Mouse (Mus musculus) MEL (cell line): ENCODE measurements around the gene Klhl24. TPM values are rescaled to one million over a fixed set of nuclear protein-coding genes. Genes with fewer than 3 reads are reported as not detected.

Source experiments
- DNase-seq: peaks from one replicate; pipeline ENCODE4 v3.0.0; 2011; ENCODE audit warnings: low read depth, low spot score
- H3K27ac ChIP-seq: 2 replicates; pipeline ENCODE4 v1.5.1; 2012; ENCODE audit warnings: low read depth, mild to moderate bottlenecking, control low read depth, low read length, moderate library complexity; ENCODE audit not compliant: control insufficient read depth
- H3K27me3 ChIP-seq, 2 experiments: fragments of 150-350 bp in 1 of 2; sonication (generic) in 1 of 2; 2 replicates each; pipeline ENCODE4 v1.6.1; 2012; ENCODE audit warnings: low read length in 2 of 2, mild to moderate bottlenecking in 2 of 2, improper control_type of control experiment in 1 of 2, moderate library complexity in 1 of 2; ENCODE audit not compliant: insufficient read depth in 2 of 2, control insufficient read depth in 1 of 2
- H3K36me3 ChIP-seq, 2 experiments: 2 replicates each; pipeline ENCODE4 v1.6.1; 2012 to 2014; ENCODE audit warnings: low read length in 2 of 2, improper control_type of control experiment in 1 of 2, inconsistent platforms in 1 of 2, mild to moderate bottlenecking in 1 of 2; ENCODE audit not compliant: insufficient read depth in 2 of 2, control insufficient read depth in 1 of 2
- H3K4me1 ChIP-seq, 2 experiments: fragments of 150-350 bp in 1 of 2; sonication (generic) in 1 of 2; 2 replicates each; pipeline ENCODE4 v1.6.1; 2012; ENCODE audit warnings: low read length in 2 of 2, improper control_type of control experiment in 1 of 2, mild to moderate bottlenecking in 1 of 2; ENCODE audit not compliant: insufficient read depth in 2 of 2, control insufficient read depth in 1 of 2
- H3K4me3 ChIP-seq, 2 experiments: fragments of 150-350 bp in 1 of 2; sonication (generic) in 1 of 2; 2 replicates each; pipeline ENCODE4 v1.5.1; 2012; ENCODE audit warnings: low read depth in 2 of 2, low read length in 2 of 2, mild to moderate bottlenecking in 2 of 2, moderate library complexity in 2 of 2, control low read depth in 1 of 2, improper control_type of control experiment in 1 of 2; ENCODE audit not compliant: control insufficient read depth in 1 of 2, insufficient read depth in 1 of 2
- H3K79me2 ChIP-seq: 2 replicates; pipeline ENCODE4 v1.6.1; 2012; ENCODE audit warnings: mild to moderate bottlenecking, low read length, moderate library complexity; ENCODE audit not compliant: control insufficient read depth, poor library complexity, insufficient read depth
- H3K9ac ChIP-seq: 2 replicates; pipeline ENCODE4 v1.6.1; 2012; ENCODE audit warnings: low read depth, mild to moderate bottlenecking, control low read depth, low read length, moderate library complexity; ENCODE audit not compliant: control insufficient read depth, poor library complexity, severe bottlenecking
- H3K9me3 ChIP-seq: fragments of 150-350 bp; sonication (generic); replicated peaks from 2 replicates; pipeline ENCODE4 v1.6.1; 2012; ENCODE audit warnings: mild to moderate bottlenecking, low read length, improper control_type of control experiment, moderate library complexity; ENCODE audit not compliant: insufficient read depth
- BHLHE40 ChIP-seq: IDR thresholded peaks from 2 replicates; pipeline ENCODE4 v1.6.1; 2012; ENCODE audit warnings: low read depth, mild to moderate bottlenecking, inconsistent platforms, low read length, improper control_type of control experiment, borderline replicate concordance
- EP300 ChIP-seq, 2 experiments: IDR thresholded peaks; 2 replicates each; pipeline ENCODE4 v1.6.1; 2011; ENCODE audit warnings: improper control_type of control experiment in 2 of 2, low read length in 2 of 2, low read depth in 1 of 2, mild to moderate bottlenecking in 1 of 2
- ETS1 ChIP-seq: IDR thresholded peaks from 2 replicates; pipeline ENCODE4 v1.6.1; 2012; ENCODE audit warnings: low read depth, mild to moderate bottlenecking, inconsistent platforms, low read length, improper control_type of control experiment, moderate library complexity
- GATA1 ChIP-seq: IDR thresholded peaks from 2 replicates; pipeline ENCODE4 v1.6.1; 2011; ENCODE audit warnings: low read depth, low read length, improper control_type of control experiment
- HCFC1 ChIP-seq: IDR thresholded peaks from 2 replicates; pipeline ENCODE4 v1.6.1; 2012; ENCODE audit warnings: low read depth, mild to moderate bottlenecking, inconsistent platforms, low read length, improper control_type of control experiment, moderate library complexity
- JUND ChIP-seq: IDR thresholded peaks from 2 replicates; pipeline ENCODE4 v1.6.1; 2011; ENCODE audit warnings: low read depth, mild to moderate bottlenecking, improper control_type of control experiment, low read length
- KAT2A ChIP-seq: conservative IDR thresholded peaks from 2 replicates; pipeline ENCODE4 v1.6.1; 2012; ENCODE audit warnings: low read depth, low read length, improper control_type of control experiment, inconsistent platforms
- MAFK ChIP-seq: IDR thresholded peaks from 2 replicates; pipeline ENCODE4 v1.6.1; 2011; ENCODE audit warnings: low read depth, mild to moderate bottlenecking, low read length, improper control_type of control experiment, borderline replicate concordance
- MAX ChIP-seq: IDR thresholded peaks from 2 replicates; pipeline ENCODE4 v1.6.1; 2011; ENCODE audit warnings: low read length, improper control_type of control experiment
- MAZ ChIP-seq: IDR thresholded peaks from 2 replicates; pipeline ENCODE4 v1.6.1; 2012; ENCODE audit warnings: low read depth, mild to moderate bottlenecking, inconsistent platforms, low read length, improper control_type of control experiment
- MEF2A ChIP-seq: IDR thresholded peaks from 2 replicates; pipeline ENCODE4 v1.6.1; 2014; ENCODE audit warnings: low read depth, mild to moderate bottlenecking, inconsistent platforms, low read length, improper control_type of control experiment; ENCODE audit not compliant: poor library complexity, insufficient replicate concordance, severe bottlenecking; ENCODE audit errors: extremely low read depth
- MYB ChIP-seq: IDR thresholded peaks from 2 replicates; pipeline ENCODE4 v1.6.1; 2011; ENCODE audit warnings: mild to moderate bottlenecking, low read depth, low read length, improper control_type of control experiment
- MYC ChIP-seq: IDR thresholded peaks from 2 replicates; pipeline ENCODE4 v1.6.1; 2011; ENCODE audit warnings: low read depth, mild to moderate bottlenecking, low read length, improper control_type of control experiment, moderate library complexity
- NRF1 ChIP-seq: IDR thresholded peaks from 2 replicates; pipeline ENCODE4 v1.6.1; 2014; ENCODE audit warnings: low read depth, mild to moderate bottlenecking, inconsistent platforms, low read length, improper control_type of control experiment, moderate library complexity; ENCODE audit not compliant: poor library complexity, insufficient read depth, severe bottlenecking
- POLR2A ChIP-seq, 2 experiments: IDR thresholded peaks; 2 replicates each; pipeline ENCODE4 v1.6.1; 2011 to 2012; ENCODE audit warnings: low read length in 2 of 2, mild to moderate bottlenecking in 2 of 2, control low read depth in 1 of 2, improper control_type of control experiment in 1 of 2, low read depth in 1 of 2, moderate library complexity in 1 of 2; ENCODE audit not compliant: control insufficient read depth in 1 of 2, insufficient read depth in 1 of 2, poor library complexity in 1 of 2
- POLR2AphosphoS2 ChIP-seq: IDR thresholded peaks from 2 replicates; pipeline ENCODE4 v1.6.1; 2011; ENCODE audit warnings: low read length, improper control_type of control experiment
- SIN3A ChIP-seq: IDR thresholded peaks from 2 replicates; pipeline ENCODE4 v1.6.1; 2012; ENCODE audit warnings: low read length, improper control_type of control experiment, inconsistent platforms
- TAL1 ChIP-seq: IDR thresholded peaks from 2 replicates; pipeline ENCODE4 v1.6.1; 2012; ENCODE audit warnings: mild to moderate bottlenecking, inconsistent platforms, low read length, moderate library complexity, mixed read lengths
- TBP ChIP-seq: IDR thresholded peaks from 2 replicates; pipeline ENCODE4 v1.8.0; 2011; ENCODE audit warnings: low read depth, low read length, improper control_type of control experiment
- TCF12 ChIP-seq: IDR thresholded peaks from 2 replicates; pipeline ENCODE4 v1.6.1; 2014; ENCODE audit warnings: low read depth, mild to moderate bottlenecking, inconsistent platforms, low read length, improper control_type of control experiment, moderate library complexity
- USF1 ChIP-seq: IDR thresholded peaks from 2 replicates; pipeline ENCODE4 v1.6.1; 2014; ENCODE audit warnings: low read depth, mild to moderate bottlenecking, inconsistent platforms, low read length, improper control_type of control experiment, moderate library complexity
- ZKSCAN1 ChIP-seq: IDR thresholded peaks from 2 replicates; pipeline ENCODE4 v1.6.1; 2012; ENCODE audit warnings: low read depth, mild to moderate bottlenecking, inconsistent platforms, low read length, improper control_type of control experiment, moderate library complexity
- ZNF384 ChIP-seq: IDR thresholded peaks from 2 replicates; pipeline ENCODE4 v1.6.1; 2012; ENCODE audit warnings: low read depth, mild to moderate bottlenecking, inconsistent platforms, low read length, improper control_type of control experiment
- polyA plus RNA-seq, 2 experiments: library from polyadenylated mRNA; stranded (reverse) in 1 of 2; unstranded in 1 of 2; fragments of >175 nt in 1 of 2; fragments of >200 nt in 1 of 2; gene quantifications; 2 replicates each; pipeline versions ENCODE4 v1.2.1 to v1.2.4; 2012; ENCODE audit warnings: low replicate concordance in 2 of 2, low read depth in 1 of 2; ENCODE audit not compliant: insufficient read length in 2 of 2, insufficient read depth in 1 of 2, missing spikeins in 1 of 2
- total RNA-seq: library from RNA; depleted of rRNA; stranded (reverse); fragments of 300-350 nt; gene quantifications from 2 replicates; pipeline ENCODE4 v1.2.3, GENCODE M21; 2012

The Klhl24 gene
- total and polyA plus RNA-seq, 3 experiments, result 1.8 to 2.5 TPM; not detected in 1

DNA sequence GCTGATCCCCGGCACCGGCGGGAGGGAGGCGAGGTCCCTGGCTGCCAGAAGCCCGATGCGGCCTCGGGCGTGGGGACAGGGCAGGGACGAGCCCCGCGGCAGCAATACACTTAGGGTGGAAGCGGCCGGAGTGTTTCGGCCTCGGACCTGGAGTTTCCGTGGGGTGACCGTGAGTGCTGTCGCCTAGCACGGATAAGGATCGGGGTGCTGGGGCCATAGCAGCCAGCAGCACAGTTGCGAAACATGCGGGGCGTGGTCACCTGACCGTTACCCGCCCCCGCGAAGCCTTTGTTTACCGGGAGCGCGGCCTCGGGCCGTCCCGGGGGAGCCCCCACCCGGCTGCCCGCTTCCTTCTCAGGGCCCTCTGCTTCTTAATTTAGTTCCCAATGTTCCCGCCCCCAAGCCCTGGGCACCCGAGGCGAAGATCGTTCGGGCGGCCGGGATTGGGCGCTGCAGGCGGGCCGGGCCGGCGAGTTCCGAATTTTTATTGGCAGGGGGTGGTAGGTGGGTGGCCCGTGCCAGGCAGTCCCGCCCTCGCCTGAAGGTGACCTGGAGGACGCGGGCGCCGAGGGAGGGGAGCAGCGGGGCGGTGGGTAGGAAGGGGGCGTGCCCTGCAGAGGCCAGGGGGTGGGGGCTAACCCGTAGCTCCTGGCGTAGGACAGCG is 501 bp downstream of the Klhl24 start:
- DNase-seq, result peak; percentile 93
- Histone ChIP-seq H3K79me2 (no peaks in the 10 kb centered on the region; the same call in 1 of the 2 replicates), H3K27me3 (no peaks in the 10 kb centered on the region), H3K9me3 (no peaks in the 10 kb centered on the region), H3K27ac (peak overlapping the region; percentile 59), H3K4me3 (peak overlapping the region; percentile 67 to 82), H3K9ac (peak overlapping the region; percentile 73), H3K36me3 (peaks cover 0 to 15% of the 10 kb centered on the region in 2 experiments; a peak in 2 of 4 replicates), H3K4me1 (peaks cover 7 to 8% of the 10 kb centered on the region in 2 experiments)
- TF ChIP-seq ZKSCAN1 (no peak), MAX (no peak), TBP (no peak), HCFC1 (peak; percentile 49), MEF2A (0 out of 2 replicates have a peak, but pooled peaks have one; percentile 44), MAFK (no peak), MAZ (peak; percentile 72), BHLHE40 (0 out of 2 replicates have a peak, but pooled peaks have one; percentile 16), MYB (0 out of 2 replicates have a peak, but pooled peaks have one; percentile 25), TCF12 (no peak), KAT2A (no peak), SIN3A (peak; percentile 73; the same call in 1 of the 2 replicates), POLR2A (IDR thresholded peaks at IDR 0.05; ENCODE audit: control insufficient read depth in 1 of 2, insufficient read depth in 1 of 2, low read depth in 1 of 2, low read length in 2 of 2, poor library complexity in 1 of 2) (peak in 1 of 2 experiments; percentile 38; a peak in 1 of 4 replicates), USF1 (peak; percentile 65)

DNA sequence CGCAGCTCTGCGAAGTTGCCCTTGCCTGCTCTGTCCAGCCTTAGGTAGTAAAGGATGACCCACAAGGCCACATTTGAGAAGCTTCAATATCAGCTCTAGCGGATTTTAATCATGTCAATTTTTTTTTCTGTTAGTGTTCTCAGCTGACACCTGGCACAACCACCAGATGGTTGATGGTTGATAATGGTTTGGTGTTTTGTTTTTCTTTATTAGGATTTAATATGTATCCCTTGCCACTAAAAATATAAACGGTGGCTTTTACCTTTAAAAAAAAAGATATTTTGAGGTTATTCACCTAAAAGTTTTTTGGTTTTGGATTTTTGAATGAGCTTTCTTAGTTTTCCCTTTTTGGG is 1.0 kb downstream of the Klhl24 start:
- Histone ChIP-seq H3K9ac (peak overlapping the region; percentile 62), H3K9me3 (no peaks in the 10 kb centered on the region), H3K4me1 (peaks cover 7 to 8% of the 10 kb centered on the region in 2 experiments), H3K27me3 (no peaks in the 10 kb centered on the region), H3K36me3 (peaks cover 0 to 15% of the 10 kb centered on the region in 2 experiments; a peak in 2 of 4 replicates), H3K27ac (peak overlapping the region; percentile 59), H3K79me2 (no peaks in the 10 kb centered on the region; the same call in 1 of the 2 replicates), H3K4me3 (peak overlapping the region; percentile 67 to 82)
- no peak; the same call in 1 of the 2 replicates for TF ChIP-seq SIN3A
- TF ChIP-seq MYC, result no peak
- TF ChIP-seq TCF12, result peak; percentile 80
- peak; percentile 86 for TF ChIP-seq ZNF384
- TF ChIP-seq EP300 (IDR thresholded peaks at IDR 0.05; ENCODE audit: low read depth in 1 of 2, low read length in 2 of 2), result peak; percentile 42 to 62; a peak in 2 of 4 replicates
- peak; percentile 61; the same call in 1 of the 2 replicates for TF ChIP-seq GATA1
- TF ChIP-seq NRF1, result no peak
- no peak for TF ChIP-seq JUND
- peak; percentile 59 for TF ChIP-seq TAL1
- no peak for TF ChIP-seq POLR2AphosphoS2
- peak; percentile 91 for TF ChIP-seq ETS1
- TF ChIP-seq BHLHE40, result 0 out of 2 replicates have a peak, but pooled peaks have one; percentile 51
- no peak for DNase-seq
